Mouse (Mus musculus): ENCODE data around the gene Gtpbp4.
A peak's percentile ranks its signal among the peaks of the same experiment; 100 is the strongest.
"Not testable (repeated sequence)": the region's sequence is repeated elsewhere in the genome, so short reads cannot be mapped to it uniquely, and the experiment has no call there.

Gtpbp4 gene

GRCm38 (mm10) chr13:8995990-8996786, at the start of gene Gtpbp4:
TSS of gene Gtpbp4 (minus strand) at chr13:8996083.
- DNase-seq (ENCODE audit: low spot score): peak; percentile 98

GRCm38 (mm10) chr13:9044731-9045130, 48.8 kb upstream of the Gtpbp4 start:
- DNase-seq (ENCODE audit: low spot score): no peak

GRCm38 (mm10) chr13:9043289-9044049, 47.6 kb upstream of the Gtpbp4 start:
- peak; percentile 51 for DNase-seq (ENCODE audit: low spot score)

GRCm38 (mm10) chr13:9040626-9041025, 44.7 kb upstream of the Gtpbp4 start:
- no peak for DNase-seq (ENCODE audit: low spot score)

- no peak for DNase-seq (ENCODE audit: low spot score)
Observed at GRCm38 (mm10) chr13:9031996-9032661, 36.2 kb upstream of the Gtpbp4 start.

GRCm38 (mm10) chr13:9030364-9030763, 34.5 kb upstream of the Gtpbp4 start:
- no peak for DNase-seq (ENCODE audit: low spot score)

GRCm38 (mm10) chr13:9027251-9027650, 31.4 kb upstream of the Gtpbp4 start:
- DNase-seq (ENCODE audit: low spot score): no peak

GRCm38 (mm10) chr13:9022623-9023022, 26.7 kb upstream of the Gtpbp4 start:
- DNase-seq (ENCODE audit: low spot score): no peak

GRCm38 (mm10) chr13:9021556-9021955, 25.7 kb upstream of the Gtpbp4 start:
- DNase-seq (ENCODE audit: low spot score): no peak

- DNase-seq (ENCODE audit: low spot score): no peak
Observed at GRCm38 (mm10) chr13:9019713-9020112, 23.8 kb upstream of the Gtpbp4 start.

- DNase-seq (ENCODE audit: low spot score): no peak
Observed at GRCm38 (mm10) chr13:9018974-9019587, 23.2 kb upstream of the Gtpbp4 start.

GRCm38 (mm10) chr13:9017190-9017589, 21.3 kb upstream of the Gtpbp4 start:
- peak; percentile 85 for DNase-seq (ENCODE audit: low spot score)

- DNase-seq (ENCODE audit: low spot score): peak; percentile 71
Observed at GRCm38 (mm10) chr13:9014431-9014830, 18.5 kb upstream of the Gtpbp4 start.

- DNase-seq (ENCODE audit: low spot score): no peak
Observed at GRCm38 (mm10) chr13:9013483-9013882, 17.6 kb upstream of the Gtpbp4 start.

- DNase-seq (ENCODE audit: low spot score): no peak
Observed at GRCm38 (mm10) chr13:9011596-9012350, 15.9 kb upstream of the Gtpbp4 start.

GRCm38 (mm10) chr13:9003306-9003705, 7.4 kb upstream of the Gtpbp4 start:
- DNase-seq (ENCODE audit: low spot score): no peak

- DNase-seq (ENCODE audit: low spot score): no peak
Observed at GRCm38 (mm10) chr13:8999464-8999863, 3.6 kb upstream of the Gtpbp4 start.

GRCm38 (mm10) chr13:8997221-8997620, 1.3 kb upstream of the Gtpbp4 start:
- DNase-seq (ENCODE audit: low spot score): not testable (repeated sequence)

GRCm38 (mm10) chr13:8995159-8995989, 509 bp downstream of the Gtpbp4 start:
- DNase-seq (ENCODE audit: low spot score): no peak

GRCm38 (mm10) chr13:8992231-8992630, 3.7 kb downstream of the Gtpbp4 start:
- no peak for DNase-seq (ENCODE audit: low spot score)

- DNase-seq (ENCODE audit: low spot score): no peak
Observed at GRCm38 (mm10) chr13:8972972-8973371, 22.9 kb downstream of the Gtpbp4 start.
